Mouse (Mus musculus): ENCODE measurements around the gene Parn.
A peak's percentile ranks its signal among the peaks of the same experiment; 100 is the strongest.
"Not testable (repeated sequence)": the region's sequence is repeated elsewhere in the genome, so short reads cannot be mapped to it uniquely, and the experiment has no call there.

The Parn gene

GRCm38 (mm10) chr16:13667878-13668343, at the start of gene Parn:
Gene Parn, minus strand, starts transcription at chr16:13668170.
- peak; percentile 98 for DNase-seq (ENCODE audit: low read depth)

GRCm38 (mm10) chr16:13716821-13717553, 49.0 kb upstream of the Parn start:
- DNase-seq (ENCODE audit: low read depth) = no peak

GRCm38 (mm10) chr16:13714910-13715309, 46.9 kb upstream of the Parn start:
- no peak for DNase-seq (ENCODE audit: low read depth)

GRCm38 (mm10) chr16:13704676-13705075, 36.7 kb upstream of the Parn start:
- no peak for DNase-seq (ENCODE audit: low read depth)

GRCm38 (mm10) chr16:13702184-13702583, 34.2 kb upstream of the Parn start:
- DNase-seq (ENCODE audit: low read depth) = no peak

- DNase-seq (ENCODE audit: low read depth) = peak; percentile 12
These were observed 31.0 kb upstream of the Parn start for GRCm38 (mm10) chr16:13698998-13699397.

GRCm38 (mm10) chr16:13678601-13679319, 10.8 kb upstream of the Parn start:
- no peak for DNase-seq (ENCODE audit: low read depth)

- DNase-seq (ENCODE audit: low read depth) = no peak
These were observed 6.5 kb upstream of the Parn start for GRCm38 (mm10) chr16:13674511-13674910.

GRCm38 (mm10) chr16:13673114-13673513, 5.1 kb upstream of the Parn start:
- no peak for DNase-seq (ENCODE audit: low read depth)

- DNase-seq (ENCODE audit: low read depth) = peak; percentile 78
These were observed 4.5 kb upstream of the Parn start for GRCm38 (mm10) chr16:13672386-13672898.

GRCm38 (mm10) chr16:13671685-13672385, 3.9 kb upstream of the Parn start, which contains the start of the genes Bfar and 3110001I22Rik:
Gene Bfar, plus strand, starts transcription at chr16:13671858.
Gene 3110001I22Rik, plus strand, starts transcription at chr16:13671929.
- peak; percentile 96 for DNase-seq (ENCODE audit: low read depth)

- not testable (repeated sequence) for DNase-seq (ENCODE audit: low read depth)
These were observed 2.9 kb upstream of the Parn start for GRCm38 (mm10) chr16:13670896-13671295.

GRCm38 (mm10) chr16:13669282-13669681, 1.3 kb upstream of the Parn start:
- no peak for DNase-seq (ENCODE audit: low read depth)

- DNase-seq (ENCODE audit: low read depth) = no peak
These were observed 585 bp upstream of the Parn start for GRCm38 (mm10) chr16:13668402-13669108.

GRCm38 (mm10) chr16:13660736-13661135, 7.2 kb downstream of the Parn start:
- no peak for DNase-seq (ENCODE audit: low read depth)

GRCm38 (mm10) chr16:13658886-13659285, 9.1 kb downstream of the Parn start:
- no peak for DNase-seq (ENCODE audit: low read depth)

GRCm38 (mm10) chr16:13645930-13646329, 22.0 kb downstream of the Parn start:
- DNase-seq (ENCODE audit: low read depth) = no peak

- DNase-seq (ENCODE audit: low read depth) = no peak
These were observed 23.5 kb downstream of the Parn start for GRCm38 (mm10) chr16:13644474-13644873.

GRCm38 (mm10) chr16:13640064-13640463, 27.9 kb downstream of the Parn start:
- DNase-seq (ENCODE audit: low read depth) = peak; percentile 35

- no peak for DNase-seq (ENCODE audit: low read depth)
These were observed 28.5 kb downstream of the Parn start for GRCm38 (mm10) chr16:13639508-13639907.

GRCm38 (mm10) chr16:13638198-13638597, 29.8 kb downstream of the Parn start:
- DNase-seq (ENCODE audit: low read depth) = not testable (repeated sequence)

GRCm38 (mm10) chr16:13628345-13628744, 39.6 kb downstream of the Parn start:
- peak; percentile 61 for DNase-seq (ENCODE audit: low read depth)

Data from NIH3T3 (cell line).